Mouse (Mus musculus) inflammation-experienced regulatory T-cells, adult 6 months (primary cell): Measurements from ENCODE around the gene Gpr137c. TPM values are rescaled to one million over a fixed set of nuclear protein-coding genes. Genes with fewer than 3 reads are reported as not detected.

Source experiments
- ATAC-seq: one replicate; pipeline ENCODE4 v1.8.0; 2017
- polyA plus RNA-seq, 3 experiments: library from polyadenylated mRNA; unstranded; fragments of 100-300 nt; shearing (Covaris generic); gene quantifications; one replicate each; pipeline ENCODE4 v1.2.1; 2017

Gene Gpr137c
- polyA plus RNA-seq, 3 experiments from 2014 or later = 0.65 to 1.3 (median 0.83) TPM

DNA sequence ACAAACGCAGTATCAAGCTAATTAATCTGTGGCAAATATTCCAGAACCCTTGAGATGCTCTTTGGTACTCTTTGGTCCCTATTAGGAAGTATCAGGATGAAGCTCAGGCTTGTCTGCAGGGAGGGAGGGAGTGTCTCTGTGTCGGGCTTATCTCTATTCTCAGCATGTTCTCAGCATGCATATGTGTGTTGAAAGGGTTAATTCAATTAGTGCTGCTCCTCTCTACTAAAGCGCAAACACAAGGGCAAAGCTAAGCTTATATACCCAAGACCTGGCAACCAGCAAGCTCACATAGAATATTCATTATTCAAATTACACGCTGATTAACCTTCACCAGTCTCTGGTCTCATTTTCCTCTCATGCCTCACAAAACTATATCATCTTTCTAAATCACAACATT lies 84.4 kb downstream of the Gpr137c start:
- ATAC-seq = no peak

DNA sequence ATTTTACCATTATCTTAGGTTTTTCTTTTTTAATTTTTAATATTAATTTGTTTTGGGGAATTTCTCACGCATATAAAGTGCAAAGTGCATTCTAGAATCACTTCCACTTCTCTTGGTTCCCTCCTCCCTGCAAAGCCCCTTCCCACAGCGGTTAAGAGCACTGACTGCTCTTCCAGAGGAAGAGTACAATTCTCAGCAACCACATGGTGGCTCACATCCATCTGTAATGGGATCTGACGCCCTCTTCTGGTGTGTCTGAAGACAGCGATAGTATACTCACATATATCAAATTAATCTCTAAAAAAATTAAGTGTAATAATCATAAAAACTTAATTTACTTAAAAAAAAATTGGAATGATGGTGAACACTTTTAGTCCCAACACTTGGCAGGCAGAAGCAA lies 84.9 kb downstream of the Gpr137c start:
- no peak for ATAC-seq

DNA sequence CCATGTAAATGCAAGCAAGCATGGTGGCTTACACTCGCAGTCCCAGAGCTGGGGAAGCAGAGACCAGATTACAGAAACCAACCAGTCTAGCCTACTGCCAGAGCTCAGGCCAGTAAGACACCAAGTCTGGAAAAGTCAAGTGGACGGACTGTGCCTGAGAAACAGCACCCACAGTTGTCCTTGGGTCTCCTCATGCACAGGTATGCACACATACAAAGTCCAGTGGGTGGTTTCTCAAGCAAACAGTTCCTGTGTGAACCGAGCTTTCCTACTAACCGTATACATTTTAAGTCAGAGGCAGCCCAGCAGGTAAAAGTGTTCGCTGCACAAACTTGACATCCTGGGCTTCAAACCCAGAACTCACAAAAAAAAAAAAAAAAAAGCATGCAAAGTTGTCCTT lies 86.3 kb downstream of the Gpr137c start:
- ATAC-seq = no peak

DNA sequence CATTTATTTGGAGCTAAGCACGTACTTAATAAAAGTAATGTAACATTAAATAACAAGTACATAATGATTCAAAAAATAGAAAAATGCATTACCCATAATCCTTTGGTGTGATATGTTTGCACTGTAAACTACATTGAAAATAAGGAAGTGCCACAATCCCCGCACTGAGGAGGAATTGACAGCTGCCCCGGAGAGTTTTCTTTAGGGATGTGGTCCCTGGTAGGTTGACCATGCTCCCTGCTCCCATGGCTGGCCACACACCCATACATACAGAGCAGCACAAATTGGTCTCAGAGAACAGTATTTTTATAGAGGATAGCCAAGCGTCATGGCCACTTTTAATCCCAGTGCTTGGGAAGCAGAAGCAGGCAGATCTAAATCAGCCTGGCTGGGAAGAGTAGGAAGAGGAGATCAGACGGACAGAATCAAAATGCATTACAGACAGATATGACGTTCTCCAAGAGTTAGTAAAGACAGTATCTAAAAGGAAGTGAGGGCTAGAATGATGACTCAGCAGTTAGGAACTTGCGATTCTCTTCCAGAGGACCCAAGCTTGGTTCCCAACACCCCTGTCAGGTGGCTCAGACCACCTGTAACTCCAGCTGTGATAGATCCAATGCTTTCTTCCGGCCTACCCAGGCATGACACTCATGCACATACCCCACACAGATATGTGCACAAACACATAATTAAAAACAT lies 88.3 kb downstream of the Gpr137c start:
- no peak for ATAC-seq

DNA sequence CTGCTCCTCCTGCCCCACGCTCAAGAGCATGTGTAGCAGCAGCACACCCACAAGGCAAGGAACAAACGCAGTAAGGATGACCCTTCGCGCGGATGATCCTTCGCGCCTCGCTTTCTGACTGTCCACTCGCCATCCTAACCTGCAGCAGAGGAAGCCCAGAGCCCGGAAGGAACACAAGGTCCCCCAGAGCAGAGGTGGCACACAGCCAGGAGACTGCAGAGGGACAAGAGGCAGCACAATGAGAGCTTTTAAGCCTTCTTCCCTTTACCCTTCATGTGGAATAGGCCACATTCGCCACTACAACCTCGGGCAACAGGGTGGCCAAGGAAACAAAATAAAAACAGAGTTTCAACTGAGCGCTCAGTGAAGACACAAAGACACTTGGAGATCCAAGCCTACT lies 90.1 kb downstream of the Gpr137c start:
- no peak for ATAC-seq

DNA sequence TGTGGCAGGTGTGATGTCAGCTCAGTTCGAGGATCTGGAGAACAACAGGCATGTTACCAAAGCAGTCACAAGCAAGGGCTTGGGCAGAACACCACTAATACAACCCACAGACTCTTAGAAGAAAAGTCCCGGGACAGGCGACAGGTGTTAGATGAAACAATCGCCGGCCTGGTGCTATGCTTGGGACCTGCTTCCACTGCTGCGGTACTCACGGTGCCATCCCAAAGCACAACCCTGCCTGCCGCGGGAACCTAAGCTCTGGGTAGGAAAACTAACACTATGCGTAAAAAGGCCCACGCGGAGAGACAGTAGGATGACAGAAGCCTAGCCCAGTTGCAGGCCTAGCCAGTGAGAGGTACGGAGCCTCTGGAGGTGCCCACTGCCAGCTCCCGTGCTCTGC lies 90.6 kb downstream of the Gpr137c start:
- ATAC-seq = no peak

DNA sequence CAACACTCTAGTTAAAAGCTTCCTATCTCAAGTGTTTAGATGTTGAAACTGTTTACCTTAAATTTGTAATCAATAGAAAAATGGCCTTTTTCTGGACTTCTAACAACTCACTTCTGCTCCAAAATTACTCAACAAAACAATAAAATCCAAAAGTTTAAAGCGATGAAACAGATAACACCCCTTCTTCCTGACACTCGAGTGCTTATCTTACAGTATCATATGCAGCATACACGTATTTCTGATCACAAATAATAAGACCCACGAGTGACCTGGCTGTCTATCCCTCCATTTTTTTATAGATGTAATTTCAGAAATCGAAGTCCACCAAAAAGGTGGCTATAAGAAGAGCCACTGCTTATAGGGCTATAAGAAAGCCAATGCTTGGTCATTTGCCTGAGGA lies 97.4 kb downstream of the Gpr137c start:
- no peak for ATAC-seq

DNA sequence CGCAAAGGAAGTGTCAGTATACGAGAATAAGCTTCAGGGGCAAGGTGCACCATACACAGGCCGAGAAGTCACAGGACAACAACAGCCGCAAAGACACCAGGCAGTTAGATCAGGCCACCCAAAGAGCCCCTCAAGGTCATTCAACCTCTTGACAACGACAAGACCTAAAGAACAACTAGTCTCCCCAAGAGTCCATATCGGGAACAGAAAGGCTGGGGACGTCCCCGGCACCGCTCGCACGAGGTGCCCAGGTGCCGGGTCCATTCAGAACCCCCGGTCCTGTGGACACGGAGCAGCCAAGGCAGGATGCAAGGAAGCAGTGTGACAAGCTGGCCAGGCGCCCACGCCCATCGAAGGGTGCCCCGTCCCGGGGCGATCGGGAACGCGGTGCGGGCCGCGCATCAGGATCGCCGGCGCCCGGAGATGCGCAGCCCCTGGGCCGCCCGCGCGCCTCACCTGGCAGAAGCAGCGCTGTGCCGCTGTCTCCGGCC lies 98.4 kb downstream of the Gpr137c start:
- peak; percentile 38 for ATAC-seq

DNA sequence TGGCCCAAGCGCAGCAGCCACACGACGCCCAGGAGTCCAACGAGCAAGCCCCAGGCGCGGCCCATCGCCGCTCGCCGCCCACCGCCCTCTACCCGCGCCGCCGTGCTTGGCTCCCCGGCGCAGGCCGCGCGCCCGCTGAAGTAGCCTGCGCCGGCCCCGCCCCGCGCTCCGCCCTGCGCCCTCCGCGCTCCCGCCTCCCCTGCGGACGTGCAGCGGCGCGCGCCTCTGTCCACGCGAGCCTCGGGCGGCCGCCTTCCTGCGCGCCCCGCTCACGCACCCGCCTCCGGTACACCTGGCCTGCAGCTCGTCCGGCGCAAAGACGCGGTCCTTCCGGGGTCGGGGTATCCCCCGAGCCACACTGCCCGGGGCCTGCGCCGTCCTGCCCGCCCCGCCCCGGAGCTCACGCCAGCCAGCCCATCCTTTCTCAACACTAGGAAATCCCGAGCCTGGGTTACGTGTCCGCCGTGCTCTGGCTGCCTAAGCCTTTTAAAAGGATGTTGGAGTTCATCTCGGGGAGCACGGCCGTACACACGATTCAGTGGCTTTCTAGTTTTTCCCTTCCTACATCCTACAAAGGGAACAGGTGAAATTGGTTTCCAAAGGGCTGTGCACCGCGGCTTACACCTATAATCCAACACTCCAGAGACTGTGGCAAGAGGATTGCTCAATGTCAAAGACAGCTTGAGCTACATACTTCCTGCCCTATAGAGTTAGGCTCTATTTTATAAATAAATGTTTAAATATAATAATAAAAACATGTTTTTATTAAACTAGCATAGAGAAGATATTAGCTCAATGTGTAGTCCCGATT lies 99.1 kb downstream of the Gpr137c start, which contains the start of gene Ero1l:
Gene Ero1l (minus strand): TSS at position 346 of the 811 bp plus-strand sequence.
- ATAC-seq = peak; percentile 82

DNA sequence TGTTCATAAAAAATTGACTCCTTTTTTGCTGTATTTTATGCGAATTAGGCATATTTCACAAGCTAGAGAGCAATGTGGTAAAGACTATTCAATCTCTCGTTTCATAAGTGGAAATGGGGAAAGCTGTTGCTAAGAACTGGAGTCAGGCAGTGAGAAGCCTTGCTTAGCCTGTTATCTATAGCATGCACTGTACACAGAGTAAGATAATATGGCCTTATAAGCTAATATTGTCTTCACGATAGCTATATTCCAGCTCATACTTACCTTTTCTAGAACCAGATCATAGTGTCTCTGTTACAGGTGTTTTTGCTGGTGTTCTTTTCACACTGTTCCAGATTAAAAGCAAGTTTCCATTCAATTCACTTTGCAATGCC lies 99.7 kb downstream of the Gpr137c start:
- no peak for ATAC-seq

DNA sequence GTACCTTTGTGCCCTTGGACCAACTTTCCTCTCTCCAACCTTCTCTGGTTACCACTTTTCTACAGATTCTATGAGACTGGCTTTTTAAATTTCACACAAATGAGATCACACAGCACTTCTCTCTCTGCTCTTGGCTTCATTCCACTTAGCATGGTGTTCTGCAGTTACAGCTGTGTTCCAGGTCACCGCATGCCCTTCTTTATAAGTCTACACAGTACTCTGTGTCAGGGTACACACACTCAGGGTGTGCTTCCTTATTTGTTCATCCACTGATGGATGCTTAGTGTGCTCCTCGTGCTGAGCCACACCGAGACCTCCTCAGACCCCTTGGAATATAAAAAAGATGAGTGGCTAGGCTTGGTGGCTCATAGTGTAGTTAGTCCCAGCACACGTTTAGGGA lies 100.6 kb downstream of the Gpr137c start:
- ATAC-seq = no peak

DNA sequence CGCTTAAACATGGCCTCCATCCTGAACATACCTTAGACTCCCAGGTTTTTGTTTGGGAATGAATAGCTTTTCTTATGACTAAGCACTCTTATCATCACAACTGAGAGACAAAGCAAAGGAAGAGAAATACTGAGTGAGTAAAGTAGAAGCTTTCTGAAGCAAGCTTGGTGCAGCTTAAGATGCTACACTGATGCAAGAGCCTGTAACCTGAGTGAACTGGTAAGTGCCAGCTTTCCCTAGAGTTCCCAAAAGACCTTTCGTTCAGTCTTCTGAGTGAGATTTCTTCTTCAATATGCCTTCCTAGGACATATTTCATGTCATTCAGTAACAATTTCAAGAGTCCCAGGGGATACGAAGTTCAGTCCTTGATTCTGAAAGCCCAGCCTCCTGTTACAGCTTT lies 101.5 kb downstream of the Gpr137c start:
- no peak for ATAC-seq

DNA sequence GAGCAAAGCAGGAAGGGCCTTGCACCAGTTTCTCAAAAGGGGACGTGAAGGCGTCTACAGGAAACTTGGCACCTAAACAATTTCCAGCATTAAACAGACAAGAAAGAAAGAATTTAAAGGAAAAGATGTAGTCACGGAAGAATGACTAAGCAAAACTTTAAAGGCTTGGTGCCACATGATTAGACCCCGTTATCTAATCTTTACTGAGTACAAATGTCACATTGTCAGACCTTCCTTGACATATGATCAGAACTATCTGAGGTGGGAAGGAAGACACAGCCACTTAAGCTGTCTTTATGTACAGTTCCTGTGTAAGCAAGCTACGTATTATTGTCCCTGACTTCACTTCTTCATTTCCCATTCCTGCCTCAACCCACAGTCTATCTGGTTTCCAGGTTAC lies 102.1 kb downstream of the Gpr137c start:
- ATAC-seq = no peak

DNA sequence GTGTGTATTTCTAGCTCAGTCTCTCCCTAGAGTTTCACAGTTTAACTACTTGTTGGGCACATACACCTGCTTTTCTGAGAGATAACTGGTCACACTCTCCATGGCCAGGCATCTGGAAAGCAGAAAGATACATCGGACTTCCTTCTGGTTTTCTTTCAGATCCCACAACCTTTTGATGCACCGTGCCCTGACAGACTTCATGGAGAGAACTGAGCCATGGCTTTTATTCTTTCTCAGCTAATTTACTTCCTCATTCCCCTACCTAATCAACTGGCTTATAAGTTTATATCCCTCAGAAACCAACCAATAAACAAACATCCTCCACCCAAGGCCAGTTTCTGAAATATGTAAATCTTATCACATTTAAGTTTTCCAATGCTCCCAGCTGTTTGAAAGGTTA lies 102.9 kb downstream of the Gpr137c start:
- no peak for ATAC-seq

DNA sequence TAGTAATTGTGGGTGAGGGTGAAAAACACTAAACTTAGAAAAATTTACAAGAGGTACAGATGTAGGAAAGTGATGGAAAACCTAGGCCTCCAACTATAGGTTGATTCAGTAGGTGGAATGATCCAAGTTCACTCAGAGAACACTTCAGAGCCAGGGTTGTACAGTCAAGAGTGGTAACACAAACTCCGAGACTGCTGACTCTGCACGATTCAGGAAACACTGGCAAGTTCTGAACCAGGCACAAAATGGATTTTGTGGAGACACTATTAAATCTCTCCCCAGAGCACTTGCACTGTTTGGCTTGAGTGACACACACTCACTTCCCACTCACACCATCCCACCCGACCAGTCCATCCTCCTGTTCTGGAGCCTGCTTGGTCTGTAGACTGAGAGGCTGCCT lies 103.8 kb downstream of the Gpr137c start:
- ATAC-seq = no peak

DNA sequence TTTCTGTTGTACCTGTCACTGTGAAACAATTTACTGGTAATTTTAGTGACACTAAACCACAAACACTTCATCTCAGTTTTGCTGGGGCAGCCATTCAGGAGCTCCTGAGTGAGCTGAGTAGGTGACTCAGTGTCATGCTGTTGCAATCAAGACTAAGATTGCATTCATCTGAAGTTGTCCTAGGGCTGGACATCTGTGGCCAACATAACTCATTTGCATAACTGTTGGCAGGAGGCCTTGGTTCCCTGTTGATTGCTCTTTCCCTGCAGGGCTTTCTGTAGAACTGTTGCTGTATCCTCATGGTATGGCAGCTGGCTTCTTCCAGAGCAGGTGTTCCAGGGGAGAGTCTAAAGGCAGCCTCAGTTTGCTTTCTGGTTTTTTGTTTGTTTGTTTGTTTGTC lies 106.0 kb downstream of the Gpr137c start:
- no peak for ATAC-seq

DNA sequence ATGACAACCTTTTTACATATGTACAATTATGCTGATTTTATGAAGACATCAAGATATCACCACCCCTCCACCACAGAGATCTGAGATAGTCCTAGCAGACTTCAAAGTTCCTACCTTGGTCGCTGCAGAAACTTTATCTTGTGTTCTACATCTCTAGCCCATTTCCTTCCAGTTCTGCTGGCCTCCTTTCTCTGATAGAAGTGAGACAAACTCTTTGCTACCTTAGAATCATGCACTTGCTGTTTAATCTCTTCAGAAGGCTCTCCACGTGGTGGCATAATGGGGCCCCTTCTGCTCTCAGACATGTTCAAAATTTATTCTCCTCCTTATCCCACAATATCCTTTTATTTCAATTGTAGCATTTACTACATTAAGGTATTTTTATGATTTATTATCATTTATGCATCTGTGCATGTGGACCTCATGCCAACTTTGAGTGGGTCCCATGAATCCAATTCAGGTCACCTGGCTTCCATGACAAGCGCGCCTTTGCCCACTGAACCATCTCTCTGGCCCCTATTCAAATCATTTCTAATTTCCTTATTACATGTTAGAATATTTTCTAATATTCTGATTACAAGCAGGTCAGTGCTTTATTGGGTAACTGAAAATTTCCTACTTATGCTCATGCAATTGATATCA lies 108.7 kb downstream of the Gpr137c start:
- no peak for ATAC-seq

DNA sequence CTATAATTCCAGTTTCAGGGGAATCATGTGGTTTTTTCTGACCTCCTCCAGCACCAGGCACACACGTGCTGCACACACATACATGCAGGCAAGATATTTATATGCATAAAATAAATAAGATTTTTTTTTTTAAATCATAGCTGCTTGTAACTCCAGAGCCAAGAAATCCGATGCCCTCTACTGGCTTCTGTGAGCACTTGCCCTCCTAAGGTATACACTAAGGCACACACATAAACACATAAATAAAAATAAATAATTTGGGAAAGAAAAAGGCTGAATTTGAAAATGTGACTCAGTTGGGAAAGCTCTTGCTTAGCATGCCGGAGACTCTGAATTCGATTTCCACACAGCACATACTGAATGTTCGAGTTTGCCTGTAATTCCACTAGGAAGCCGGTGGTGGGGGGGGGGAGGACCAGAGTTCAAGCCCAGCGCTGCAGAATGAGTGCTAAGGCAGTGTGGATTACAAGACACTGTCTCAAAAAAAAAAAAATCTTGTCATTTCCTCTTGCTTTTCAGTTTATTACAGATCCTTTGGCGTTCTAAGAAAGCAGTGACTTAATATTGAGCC lies 109.6 kb downstream of the Gpr137c start:
- ATAC-seq = no peak

DNA sequence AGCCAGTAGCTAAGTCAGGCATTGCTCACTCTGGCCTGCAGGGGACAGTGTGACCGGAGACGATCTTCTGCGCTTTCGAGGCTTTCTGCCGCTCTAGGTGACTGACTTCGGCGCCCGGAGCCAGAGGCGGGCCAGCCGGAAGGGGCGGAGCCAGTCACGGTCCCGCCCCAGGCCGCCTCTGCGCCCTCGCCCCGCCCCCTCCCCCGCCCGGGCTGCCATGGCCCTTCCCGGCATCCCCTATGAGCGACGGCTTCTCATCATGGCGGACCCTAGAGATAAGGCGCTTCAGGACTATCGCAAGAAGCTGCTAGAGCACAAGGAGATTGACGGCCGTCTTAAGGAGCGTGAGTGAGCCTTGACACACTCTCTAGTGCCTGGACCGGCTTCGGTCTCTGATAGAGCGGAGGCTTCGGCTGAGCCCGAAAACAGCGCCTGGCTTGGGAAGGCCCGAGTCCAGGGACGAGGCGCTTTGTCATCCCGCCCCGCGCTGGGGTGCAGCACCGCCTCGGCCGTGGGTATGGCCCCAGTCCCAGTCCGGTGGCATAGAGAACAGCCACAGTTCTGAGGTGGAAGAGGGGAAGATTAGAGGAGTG lies 110.2 kb downstream of the Gpr137c start, which contains the start of gene Psmc6:
Gene Psmc6 (plus strand): TSS at position 200 of the 593 bp plus-strand sequence.
- ATAC-seq = peak; percentile 96
